Mouse (Mus musculus) lung, postnatal 0 days (tissue): ENCODE results near the gene Spsb4.

ENCODE experiments used
- CTCF ChIP-seq: IDR thresholded peaks from 2 replicates; pipeline ENCODE4 v1.5.1; 2016; ENCODE audit warnings: antibody characterized with exemption, mild to moderate bottlenecking
- EP300 ChIP-seq: IDR thresholded peaks from 2 replicates; pipeline ENCODE4 v1.6.1; 2016; ENCODE audit warnings: antibody characterized with exemption, mild to moderate bottlenecking, control low read depth

GRCm38 (mm10) chr9:96982940-96983339, 35.7 kb downstream of the Spsb4 start:
- no peak for TF ChIP-seq CTCF
- no peak for TF ChIP-seq EP300
